Mouse (Mus musculus) mature B cell (primary cell): ENCODE results near the gene Rhbdl2.

Experiments used
- in situ Hi-C: fragments of 300-500 bp; cut with MboI; formaldehyde crosslinking; loops from 2 replicates; pipeline ENCODE4 v1.14.3; 2019

The Rhbdl2 gene

GRCm38 (mm10) chr4:123814030-123814501 lies 26.4 kb downstream of the Rhbdl2 start:
- in situ Hi-C loops, result no loop called here

GRCm38 (mm10) chr4:123819093-123819610 lies 31.5 kb downstream of the Rhbdl2 start:
- in situ Hi-C loops, result no loop called here

GRCm38 (mm10) chr4:123842126-123842525 lies 54.5 kb downstream of the Rhbdl2 start:
- in situ Hi-C loops, result no loop called here

- in situ Hi-C loops, result no loop called here
These were observed 69.2 kb downstream of the Rhbdl2 start for GRCm38 (mm10) chr4:123856888-123857287.

- in situ Hi-C loops, result no loop called here
These were observed 70.4 kb downstream of the Rhbdl2 start for GRCm38 (mm10) chr4:123858090-123858489.

- in situ Hi-C loops, result no loop called here
These were observed 71.7 kb downstream of the Rhbdl2 start, which contains the start of gene 4933427I04Rik for GRCm38 (mm10) chr4:123859379-123859778. 4933427I04Rik (plus strand) TSS chr4:123859679.

GRCm38 (mm10) chr4:123859803-123860202 lies 72.1 kb downstream of the Rhbdl2 start:
- in situ Hi-C loops, result no loop called here

- in situ Hi-C loops, result no loop called here
These were observed 72.9 kb downstream of the Rhbdl2 start for GRCm38 (mm10) chr4:123860621-123861020.
